Mouse (Mus musculus) liver, postnatal 0 days (tissue): ENCODE measurements at regions not wholly inside any gene's neighbourhood (a gene's known extent, or its start where the extent isn't known, plus 50 kb on each side); places are given as distances from the start of the nearest gene placed in this dataset.

ENCODE experiments used
- ATAC-seq: fragments of 200-750 bp; cut with Nextera tagmentation; 2 replicates; pipeline ENCODE4 v1.8.0; 2017; ENCODE audit warnings: mild to moderate bottlenecking, moderate library complexity
- DNase-seq: peaks from one replicate; pipeline ENCODE4 v3.0.0-alpha.2; 2016
- H3K27ac ChIP-seq: fragments of 300-500 bp; sonication (generic); 2 replicates; pipeline ENCODE4 v1.5.1; 2014; ENCODE audit warnings: antibody characterized with exemption, moderate library complexity, mild to moderate bottlenecking, low read depth
- H3K27me3 ChIP-seq: fragments of 300-500 bp; sonication (generic); 2 replicates; pipeline ENCODE4 v1.6.1; 2014; ENCODE audit warnings: low read length, control low read depth, mixed read lengths; ENCODE audit not compliant: insufficient read depth
- H3K36me3 ChIP-seq: fragments of 300-500 bp; sonication (generic); replicated peaks from 2 replicates; pipeline ENCODE4 v1.6.1; 2014; ENCODE audit warnings: mild to moderate bottlenecking, control low read depth, low read length, moderate library complexity, mixed read lengths; ENCODE audit not compliant: insufficient read depth
- H3K4me1 ChIP-seq: fragments of 300-500 bp; sonication (generic); 2 replicates; pipeline ENCODE4 v1.6.1; 2014; ENCODE audit warnings: antibody characterized with exemption, mild to moderate bottlenecking, control low read depth; ENCODE audit not compliant: insufficient read depth
- H3K4me2 ChIP-seq: fragments of 300-500 bp; sonication (generic); 2 replicates; pipeline ENCODE4 v1.6.1; 2014; ENCODE audit warnings: low read depth, mild to moderate bottlenecking, low read length, moderate library complexity, mixed read lengths
- H3K4me3 ChIP-seq: fragments of 300-500 bp; sonication (generic); 2 replicates; pipeline ENCODE4 v1.5.1; 2014; ENCODE audit warnings: low read depth, low read length
- H3K9ac ChIP-seq: fragments of 300-500 bp; sonication (generic); replicated peaks from 2 replicates; pipeline ENCODE4 v1.6.1; 2014; ENCODE audit warnings: mild to moderate bottlenecking, moderate library complexity
- H3K9me3 ChIP-seq: fragments of 300-500 bp; sonication (generic); 2 replicates; pipeline ENCODE4 v1.6.1; 2016; ENCODE audit warnings: mild to moderate bottlenecking, control low read depth, low read length, mixed read lengths
- CTCF ChIP-seq: sonication (generic); IDR thresholded peaks from 2 replicates; pipeline ENCODE4 v1.5.1; 2016; ENCODE audit warnings: antibody characterized with exemption, low read depth
- EP300 ChIP-seq: IDR thresholded peaks from 2 replicates; pipeline ENCODE4 v1.6.1; 2016; ENCODE audit warnings: antibody characterized with exemption, low read depth, mild to moderate bottlenecking
- WGBS: fragments of 180-500 bp; shearing (Covaris S2); extraction: QIAGEN DNeasy Blood & Tissue Kit; methylation state at CpG from one replicate; pipeline ENCODE4 v1.1.7; 2014; ENCODE audit not compliant: insufficient replicate concordance; 5-methylcytosine and 5-hydroxymethylcytosine counted together

- Histone ChIP-seq H3K9ac (no peak overlapping the region), H3K27me3 (no peaks in the 10 kb centered on the region), H3K4me2 (no peak overlapping the region), H3K4me1 (no peaks in the 10 kb centered on the region), H3K9me3 (no peaks in the 10 kb centered on the region), H3K27ac (no peak overlapping the region), H3K4me3 (no peak overlapping the region), H3K36me3 (no peaks in the 10 kb centered on the region)
- ATAC-seq, result no peak
- WGBS, result 61% methylated on average over 7 of the region's 7 CpGs
- DNase-seq, result no peak
- TF ChIP-seq EP300 (no peak), CTCF (no peak)
Measured at GRCm38 (mm10) chr9:99782364-99783119, 65.5 kb upstream of the Cldn18 start.

GRCm38 (mm10) chr9:99778871-99779270 is 61.8 kb upstream of the Cldn18 start:
- no peaks in the 10 kb centered on the region for H3K4me1 ChIP-seq
- no peak overlapping the region for H3K4me2 ChIP-seq
- DNase-seq (no peak), ATAC-seq (no peak)
- H3K9ac ChIP-seq, result no peak overlapping the region
- no peak overlapping the region for H3K27ac ChIP-seq
- H3K4me3 ChIP-seq, result no peak overlapping the region
- 81% methylated on average over 4 of the region's 4 CpGs for WGBS
- no peaks in the 10 kb centered on the region for H3K36me3 ChIP-seq
- no peaks in the 10 kb centered on the region for H3K27me3 ChIP-seq
- no peak for TF ChIP-seq CTCF
- TF ChIP-seq EP300, result no peak
- H3K9me3 ChIP-seq, result no peaks in the 10 kb centered on the region

- Histone ChIP-seq H3K9me3 (no peaks in the 10 kb centered on the region), H3K4me1 (no peaks in the 10 kb centered on the region), H3K36me3 (no peaks in the 10 kb centered on the region), H3K27me3 (no peaks in the 10 kb centered on the region), H3K27ac (no peak overlapping the region), H3K4me2 (no peak overlapping the region), H3K4me3 (no peak overlapping the region), H3K9ac (no peak overlapping the region)
- 28% methylated on average over 10 of the region's 10 CpGs for WGBS
- TF ChIP-seq EP300 (no peak), CTCF (no peak)
- DNase-seq, result no peak
- no peak for ATAC-seq
Measured at GRCm38 (mm10) chr9:99770696-99771095, 53.6 kb upstream of the Cldn18 start.
